Mouse (Mus musculus) forebrain, embryonic 12.5 days (tissue): ENCODE results near the gene Tnni3. TPM values are rescaled to one million over a fixed set of nuclear protein-coding genes. Genes with fewer than 3 reads are reported as not detected.

ENCODE experiments used
- ATAC-seq: fragments of 200-750 bp; cut with Nextera tagmentation; 2 replicates; pipeline ENCODE4 v1.8.0; 2017; ENCODE audit warnings: moderate TSS enrichment; ENCODE audit not compliant: low FRiP score
- H3K27ac ChIP-seq: fragments of 300-500 bp; sonication (generic); 2 replicates; pipeline ENCODE4 v1.5.1; 2016; ENCODE audit warnings: mild to moderate bottlenecking
- H3K27me3 ChIP-seq: fragments of 300-500 bp; sonication (generic); 2 replicates; pipeline ENCODE4 v1.6.1; 2016; ENCODE audit warnings: mild to moderate bottlenecking
- H3K36me3 ChIP-seq: fragments of 300-500 bp; sonication (generic); replicated peaks from 2 replicates; pipeline ENCODE4 v1.6.1; 2016; ENCODE audit warnings: mild to moderate bottlenecking
- H3K4me1 ChIP-seq: fragments of 300-500 bp; sonication (generic); 2 replicates; pipeline ENCODE4 v1.6.1; 2016
- H3K4me2 ChIP-seq: fragments of 300-500 bp; sonication (generic); 2 replicates; pipeline ENCODE4 v1.6.1; 2016; ENCODE audit warnings: mild to moderate bottlenecking, moderate library complexity
- H3K4me3 ChIP-seq: fragments of 300-500 bp; sonication (generic); replicated peaks from 2 replicates; pipeline ENCODE4 v1.5.1; 2016; ENCODE audit warnings: mild to moderate bottlenecking
- H3K9ac ChIP-seq: fragments of 300-500 bp; sonication (generic); 2 replicates; pipeline ENCODE4 v1.6.1; 2016; ENCODE audit warnings: mild to moderate bottlenecking
- H3K9me3 ChIP-seq: fragments of 300-500 bp; sonication (generic); 2 replicates; pipeline ENCODE4 v1.6.1; 2016
- WGBS: fragments of 180-500 bp; shearing (Covaris S2); methylation state at CpG from one replicate; pipeline ENCODE4 v1.1.7; 2016; 5-methylcytosine and 5-hydroxymethylcytosine counted together
- polyA plus RNA-seq: library from polyadenylated mRNA; unstranded; fragments of >200 nt; fragmentation: Nextera tagmentation; extraction: Ambion mirVana; gene quantifications from 2 replicates; pipeline ENCODE4 v1.2.1, GENCODE M21; 2016

Tnni3 gene
- polyA plus RNA-seq, 1 experiment from 2014 or later: 2.2 TPM

DNA sequence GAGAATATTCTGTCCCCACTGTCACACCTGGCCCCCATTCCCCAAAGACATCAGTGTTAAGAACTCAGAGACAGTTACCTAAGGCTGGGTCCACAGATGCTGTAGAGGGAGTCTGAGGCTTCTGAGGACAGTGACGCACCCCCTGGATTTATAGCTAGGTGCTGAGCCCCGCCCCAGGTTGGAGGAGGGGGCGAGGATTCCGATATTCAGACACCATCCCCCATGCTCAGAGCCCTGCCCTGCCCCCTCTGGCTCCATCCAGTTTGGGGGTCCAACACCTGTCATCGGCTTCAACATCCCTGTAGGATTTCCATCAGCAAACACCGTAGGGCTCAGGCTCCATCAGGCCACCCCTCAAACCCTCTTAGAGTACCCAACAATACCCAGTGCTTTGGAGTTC is 8.2 kb downstream of the Tnni3 start:
- H3K27me3 ChIP-seq: peaks cover 9% of the 10 kb centered on the region
- no peaks in the 10 kb centered on the region for H3K36me3 ChIP-seq
- no peak overlapping the region for H3K9ac ChIP-seq
- no peak for ATAC-seq
- no peak overlapping the region for H3K4me2 ChIP-seq
- 52% methylated on average over 6 of the region's 6 CpGs for WGBS
- H3K4me3 ChIP-seq: no peak overlapping the region
- H3K9me3 ChIP-seq: no peaks in the 10 kb centered on the region
- H3K27ac ChIP-seq: no peak overlapping the region
- peaks cover 28% of the 10 kb centered on the region for H3K4me1 ChIP-seq

GRCm38 (mm10) chr7:4513829-4514712 is 10.0 kb downstream of the Tnni3 start:
- no peak overlapping the region for H3K27ac ChIP-seq
- H3K27me3 ChIP-seq: peaks cover 4% of the 10 kb centered on the region; the same call in 1 of the 2 replicates
- no peaks in the 10 kb centered on the region for H3K9me3 ChIP-seq
- no peak overlapping the region for H3K9ac ChIP-seq
- H3K4me3 ChIP-seq: no peak overlapping the region
- ATAC-seq: no peak
- 51% methylated on average over 6 of the region's 6 CpGs for WGBS
- H3K36me3 ChIP-seq: no peaks in the 10 kb centered on the region
- H3K4me2 ChIP-seq: no peak overlapping the region
- H3K4me1 ChIP-seq: peaks cover 37% of the 10 kb centered on the region

DNA sequence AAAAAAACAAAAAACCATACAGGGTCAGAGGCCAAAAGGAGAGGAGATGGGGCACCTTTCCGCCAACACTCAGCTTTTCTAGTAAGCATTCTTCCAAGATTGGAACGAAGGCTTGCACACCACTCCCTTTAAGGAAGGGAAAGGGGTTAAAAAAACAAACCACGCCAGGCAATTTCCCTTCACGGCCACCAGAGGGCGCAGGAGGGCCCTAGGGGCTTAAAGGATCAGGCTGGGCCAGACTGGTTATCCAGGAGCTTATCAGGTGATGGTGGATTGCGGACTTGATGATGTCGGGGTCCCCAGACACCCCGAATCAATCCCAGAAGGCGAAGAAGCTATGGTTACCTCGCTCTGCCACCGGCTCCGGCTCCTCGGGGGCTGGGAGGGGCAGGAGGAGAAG is 10.8 kb downstream of the Tnni3 start:
- no peak overlapping the region for H3K27ac ChIP-seq

GRCm38 (mm10) chr7:4511489-4512224 is 12.4 kb downstream of the Tnni3 start:
- H3K4me1 ChIP-seq: peaks cover 35% of the 10 kb centered on the region
- H3K4me2 ChIP-seq: no peak overlapping the region
- H3K4me3 ChIP-seq: no peak overlapping the region
- H3K9me3 ChIP-seq: no peaks in the 10 kb centered on the region
- no peak for ATAC-seq
- H3K27ac ChIP-seq: no peak overlapping the region
- no peaks in the 10 kb centered on the region for H3K36me3 ChIP-seq
- H3K27me3 ChIP-seq: peaks cover 11% of the 10 kb centered on the region; the same call in 1 of the 2 replicates
- WGBS: 83% methylated on average over 8 of the region's 8 CpGs
- no peak overlapping the region for H3K9ac ChIP-seq

More for the DNA sequence above, 10.8 kb downstream of the Tnni3 start:
- no peak overlapping the region for H3K4me3 ChIP-seq
- no peak for ATAC-seq
- no peaks in the 10 kb centered on the region for H3K9me3 ChIP-seq
- peaks cover 37% of the 10 kb centered on the region for H3K4me1 ChIP-seq
- H3K4me2 ChIP-seq: no peak overlapping the region
- H3K9ac ChIP-seq: no peak overlapping the region
- H3K36me3 ChIP-seq: no peaks in the 10 kb centered on the region
- peaks cover 11% of the 10 kb centered on the region; the same call in 1 of the 2 replicates for H3K27me3 ChIP-seq
- WGBS: 42% methylated on average over 13 of the region's 13 CpGs

DNA sequence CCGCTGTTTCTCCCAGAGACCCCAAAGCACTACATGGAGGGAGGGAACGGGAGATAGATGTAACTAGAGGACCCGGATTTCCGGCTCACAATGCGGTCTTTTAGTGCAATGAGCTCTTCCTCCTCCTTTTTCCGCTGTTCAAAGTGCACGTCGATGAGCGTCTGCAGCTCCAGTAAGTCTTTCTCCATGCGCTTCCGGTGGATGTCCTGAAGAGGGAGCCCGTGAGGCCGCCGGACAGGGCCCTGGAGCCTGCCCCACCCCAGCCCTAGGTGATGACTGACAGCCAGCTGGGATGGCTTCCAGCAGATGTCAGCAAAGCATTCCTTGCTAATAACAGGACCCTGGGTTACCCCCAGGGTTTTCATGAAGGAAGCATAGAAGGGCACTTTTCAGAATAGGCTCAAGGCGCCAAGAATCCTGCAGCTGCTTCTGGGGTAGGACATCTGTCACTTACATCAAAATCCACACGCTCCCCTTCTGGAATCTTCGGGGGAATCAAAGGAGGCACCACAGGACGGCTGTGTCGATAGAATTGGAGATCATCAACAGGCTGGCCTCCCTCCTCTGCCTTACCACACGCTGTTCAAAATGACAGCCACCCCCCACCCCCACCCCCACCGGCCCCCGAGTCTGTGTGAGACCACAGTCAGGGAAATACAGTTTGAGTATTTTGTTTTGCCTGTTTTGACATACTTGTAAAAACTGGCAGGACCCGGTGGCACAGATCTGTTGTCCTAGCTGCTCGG is 14.0 kb downstream of the Tnni3 start:
- Histone ChIP-seq H3K4me1 (peaks cover 24% of the 10 kb centered on the region), H3K36me3 (no peaks in the 10 kb centered on the region), H3K27ac (0 out of 2 replicates have a peak overlapping the region, but pooled peaks have one; percentile 56), H3K9ac (no peak overlapping the region), H3K9me3 (no peaks in the 10 kb centered on the region), H3K4me3 (no peak overlapping the region), H3K4me2 (0 out of 2 replicates have a peak overlapping the region, but pooled peaks have one; percentile 13), H3K27me3 (peaks cover 11% of the 10 kb centered on the region; the same call in 1 of the 2 replicates)
- 17% methylated on average over 24 of the region's 24 CpGs for WGBS
- peak; percentile 77 for ATAC-seq

DNA sequence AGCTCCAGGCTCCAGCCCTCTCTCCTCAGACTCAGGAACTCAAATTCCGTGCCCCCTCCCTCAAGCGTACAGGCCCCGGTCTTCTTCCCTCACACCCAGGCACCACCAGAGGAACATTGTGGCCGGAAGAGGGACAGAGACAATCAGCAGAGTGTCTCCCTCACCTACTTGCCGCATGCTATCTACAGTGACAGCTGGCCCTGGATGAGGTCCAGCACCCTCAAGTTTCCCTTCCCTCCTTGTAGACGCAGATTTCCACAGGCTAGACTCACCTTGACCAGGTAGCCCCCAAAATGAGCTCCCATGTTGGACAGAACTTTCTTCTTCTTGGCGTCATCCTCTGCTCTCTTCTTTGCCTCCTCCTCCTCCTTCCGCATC is 15.3 kb downstream of the Tnni3 start:
- Histone ChIP-seq H3K4me3 (no peak overlapping the region), H3K4me2 (no peak overlapping the region), H3K36me3 (no peaks in the 10 kb centered on the region), H3K9ac (no peak overlapping the region), H3K27me3 (peaks cover 11% of the 10 kb centered on the region; the same call in 1 of the 2 replicates), H3K27ac (no peak overlapping the region), H3K9me3 (no peaks in the 10 kb centered on the region), H3K4me1 (peaks cover 14% of the 10 kb centered on the region)
- no peak for ATAC-seq
- WGBS: 91% methylated on average over 8 of the region's 8 CpGs

DNA sequence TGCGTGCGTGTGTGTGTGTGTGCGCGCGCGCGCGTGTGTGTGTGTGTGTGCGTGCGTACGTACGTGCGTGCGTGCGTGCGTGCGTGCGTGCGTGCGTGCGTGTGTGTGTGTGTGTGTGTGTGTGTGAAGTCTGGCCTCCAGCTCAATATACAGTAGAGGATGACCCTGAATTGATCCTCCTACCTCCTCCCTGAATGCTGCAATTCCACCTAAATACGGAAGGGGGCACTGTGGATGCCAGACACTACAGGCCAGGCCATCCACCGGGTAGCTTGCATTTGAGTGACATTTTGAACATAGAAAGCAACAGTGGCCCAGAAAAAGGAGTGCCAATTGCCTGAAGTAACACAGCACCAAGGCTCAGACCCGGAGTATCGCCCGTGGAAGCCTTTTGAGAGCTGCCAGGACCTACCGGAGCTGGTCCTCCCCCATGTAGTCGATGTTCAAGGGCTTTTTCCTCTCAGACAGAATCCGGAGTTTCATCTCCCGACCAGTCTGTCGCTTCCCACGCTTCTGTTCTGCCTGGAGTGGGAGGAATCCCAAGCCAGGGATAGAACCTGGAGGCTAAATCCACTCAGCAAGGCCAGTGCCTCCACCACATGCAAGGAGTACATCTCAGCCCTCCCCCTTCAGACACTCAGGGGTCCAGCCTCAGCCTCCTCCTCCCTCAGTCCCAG is 15.8 kb downstream of the Tnni3 start:
- Histone ChIP-seq H3K36me3 (no peaks in the 10 kb centered on the region), H3K9ac (no peak overlapping the region), H3K4me1 (peaks cover 14% of the 10 kb centered on the region), H3K4me3 (no peak overlapping the region), H3K27ac (no peak overlapping the region), H3K9me3 (no peaks in the 10 kb centered on the region), H3K4me2 (no peak overlapping the region), H3K27me3 (peaks cover 11% of the 10 kb centered on the region; the same call in 1 of the 2 replicates)
- 75% methylated on average over 30 of the region's 32 CpGs for WGBS
- ATAC-seq: no peak

GRCm38 (mm10) chr7:4507220-4507619 is 16.8 kb downstream of the Tnni3 start:
- ATAC-seq: no peak
- Histone ChIP-seq H3K9me3 (no peaks in the 10 kb centered on the region), H3K36me3 (no peaks in the 10 kb centered on the region), H3K4me3 (no peak overlapping the region), H3K27me3 (peaks cover 11% of the 10 kb centered on the region; the same call in 1 of the 2 replicates), H3K27ac (no peak overlapping the region), H3K9ac (no peak overlapping the region), H3K4me2 (no peak overlapping the region), H3K4me1 (peaks cover 17% of the 10 kb centered on the region)
- 67% methylated on average over 3 of the region's 4 CpGs for WGBS

- H3K4me3 ChIP-seq: no peak overlapping the region
- 66% methylated on average over 11 of the region's 11 CpGs for WGBS
Observed at GRCm38 (mm10) chr7:4504646-4505435, 19.2 kb downstream of the Tnni3 start.

GRCm38 (mm10) chr7:4503858-4504257 is 20.2 kb downstream of the Tnni3 start:
- peaks cover 5% of the 10 kb centered on the region; the same call in 1 of the 2 replicates for H3K27me3 ChIP-seq
- 82% methylated on average over 5 of the region's 5 CpGs for WGBS
- no peaks in the 10 kb centered on the region for H3K9me3 ChIP-seq
- H3K4me2 ChIP-seq: no peak overlapping the region
- no peak for ATAC-seq
- H3K4me3 ChIP-seq: no peak overlapping the region
- no peak overlapping the region for H3K27ac ChIP-seq
- H3K4me1 ChIP-seq: peaks cover 25% of the 10 kb centered on the region
- H3K9ac ChIP-seq: no peak overlapping the region
- no peaks in the 10 kb centered on the region for H3K36me3 ChIP-seq

More at GRCm38 (mm10) chr7:4504646-4505435, 19.2 kb downstream of the Tnni3 start:
- H3K4me1 ChIP-seq: peaks cover 19% of the 10 kb centered on the region
- H3K9me3 ChIP-seq: no peaks in the 10 kb centered on the region
- H3K36me3 ChIP-seq: no peaks in the 10 kb centered on the region
- H3K9ac ChIP-seq: no peak overlapping the region
- ATAC-seq: no peak
- H3K4me2 ChIP-seq: no peak overlapping the region
- peaks cover 11% of the 10 kb centered on the region; the same call in 1 of the 2 replicates for H3K27me3 ChIP-seq
- H3K27ac ChIP-seq: no peak overlapping the region

DNA sequence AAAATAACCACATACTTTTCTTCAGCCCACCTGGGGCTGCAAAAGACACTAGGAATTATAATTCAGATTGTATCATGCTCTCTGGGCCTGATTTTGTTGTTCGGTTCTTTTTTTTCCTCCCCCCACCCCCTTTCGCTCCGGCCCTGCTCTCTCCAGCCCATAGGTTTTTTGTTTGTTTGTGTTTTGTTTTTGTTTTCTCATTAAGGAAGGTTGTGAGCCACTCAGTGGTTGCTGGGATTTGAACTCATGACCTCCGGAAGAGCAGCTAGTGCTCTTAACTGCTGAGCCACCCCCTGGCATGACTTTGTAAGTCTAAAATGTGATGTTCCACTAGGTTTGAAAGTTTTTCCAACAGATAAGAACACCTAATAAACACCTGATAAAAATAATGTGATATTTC is 20.9 kb downstream of the Tnni3 start:
- H3K9ac ChIP-seq: no peak overlapping the region
- no peaks in the 10 kb centered on the region for H3K9me3 ChIP-seq
- ATAC-seq: no peak
- H3K4me2 ChIP-seq: no peak overlapping the region
- H3K36me3 ChIP-seq: no peaks in the 10 kb centered on the region
- H3K4me3 ChIP-seq: no peak overlapping the region
- H3K27ac ChIP-seq: no peak overlapping the region
- peaks cover 32% of the 10 kb centered on the region for H3K4me1 ChIP-seq
- 76% methylated on average over 4 of the region's 4 CpGs for WGBS
- H3K27me3 ChIP-seq: no peaks in the 10 kb centered on the region
